ENCODE assay signal across 25 mouse cellular contexts in the genomic region with DNA sequence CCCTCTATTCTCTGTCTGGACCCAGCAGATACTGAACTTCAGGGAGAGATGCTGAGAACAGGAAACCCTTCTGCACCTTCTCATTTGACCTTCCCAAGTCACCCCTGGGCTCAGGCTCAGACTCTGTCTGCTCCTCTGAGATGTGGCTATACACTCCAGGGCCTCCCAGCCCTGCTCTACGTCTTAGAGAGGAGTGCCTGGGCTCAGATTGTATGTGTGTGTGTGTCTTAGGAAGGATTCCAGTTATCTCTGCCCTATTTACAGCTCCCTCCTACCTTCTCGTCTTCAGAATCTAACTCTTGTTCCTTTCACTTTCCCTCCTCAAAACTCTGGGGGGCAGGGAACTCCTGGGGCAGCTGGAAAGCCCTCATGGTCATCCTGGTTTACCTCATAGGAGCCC. TPM values are rescaled to one million over a fixed set of nuclear protein-coding genes. Genes with fewer than 3 reads are reported as not detected.
A peak's percentile ranks its signal among the peaks of the same experiment; 100 is the strongest.
DNase-seq lines count a peak whose midpoint lies in the region; ATAC-seq and TF ChIP-seq lines count a peak whose summit lies in the region.
"Had no signal": no experiment of that assay in that cellular context is flagged by ENCODE, and none has a peak within 500 bp of the region (broad histone marks: within the 10 kb centered on the region; RNA-seq: fewer than 3 reads in every experiment).

No protein-coding gene starts in this region.

- no peak for TF ChIP-seq POLR2A in cerebellum, adult 2 months (IDR thresholded peaks at IDR 0.05; ENCODE audit: borderline replicate concordance, insufficient read depth, low read length)

- intact Hi-C loops in heart, postnatal 25 days (cut with DNase I) = no loop called here

- no peaks in the 10 kb centered on the region for H3K36me3 ChIP-seq in intestine, embryonic 14.5 days (ENCODE audit: control insufficient read depth, insufficient read depth, low read length)
- no peaks in the 10 kb centered on the region for H3K36me3 ChIP-seq in limb, embryonic 12.5 days
- no peaks in the 10 kb centered on the region for H3K36me3 ChIP-seq in stomach, postnatal 0 days (ENCODE audit: control insufficient read depth, insufficient read depth, low read length)
- H3K36me3 ChIP-seq: heart, embryonic 12.5 days; hindbrain, embryonic 12.5 days; liver, embryonic 13.5 days; midbrain, embryonic 12.5 days; neural tube, embryonic 13.5 days had no signal

- no peak for TF ChIP-seq EP300 in stomach, postnatal 0 days (optimal IDR thresholded peaks at IDR 0.05)

- no peak for ATAC-seq in intestine, embryonic 14.5 days (replicated peaks; ENCODE audit: low FRiP score, low TSS enrichment, low read depth)
- ATAC-seq in limb, embryonic 12.5 days (ENCODE audit: insufficient number of reproducible peaks, insufficient read depth, low FRiP score, low TSS enrichment, low read depth) = no peak
- ATAC-seq in stomach, postnatal 0 days (ENCODE audit: low FRiP score, low TSS enrichment) = no peak
- ATAC-seq: forebrain, embryonic 14.5 days had no signal

- H3K4me2 ChIP-seq in intestine, embryonic 14.5 days (ENCODE audit: low read length) = 0 out of 2 replicates have a peak overlapping the region, but pooled peaks have one; percentile 0
- no peak overlapping the region for H3K4me2 ChIP-seq in limb, embryonic 12.5 days
- peak overlapping the region; percentile 42 for H3K4me2 ChIP-seq in stomach, postnatal 0 days (replicated peaks; ENCODE audit: low read depth)
- H3K4me2 ChIP-seq: heart, embryonic 12.5 days; hindbrain, embryonic 12.5 days; liver, embryonic 13.5 days; lung, embryonic 14.5 days; midbrain, embryonic 12.5 days; neural tube, embryonic 13.5 days had no signal

- no peak for TF ChIP-seq CTCF in stomach, postnatal 0 days (IDR thresholded peaks at IDR 0.05; ENCODE audit: low read depth)
- TF ChIP-seq CTCF in cerebellum, adult 2 months (IDR thresholded peaks at IDR 0.05; ENCODE audit: borderline replicate concordance, insufficient read depth, low read depth, low read length) = no peak

- H3K27me3 ChIP-seq in intestine, embryonic 14.5 days (replicated peaks; ENCODE audit: control insufficient read depth, insufficient read depth, low read length) = no peaks in the 10 kb centered on the region
- H3K27me3 ChIP-seq in limb, embryonic 12.5 days = no peaks in the 10 kb centered on the region
- no peaks in the 10 kb centered on the region for H3K27me3 ChIP-seq in stomach, postnatal 0 days (ENCODE audit: control insufficient read depth, insufficient read depth, low read length)
- H3K27me3 ChIP-seq in cerebellum, adult 2 months (ENCODE audit: control insufficient read depth, insufficient read depth, low read length) = no peaks in the 10 kb centered on the region
- H3K27me3 ChIP-seq: heart, embryonic 12.5 days; hindbrain, embryonic 12.5 days; liver, embryonic 13.5 days; neural tube, embryonic 13.5 days had no signal

- H3K4me1 ChIP-seq in intestine, embryonic 14.5 days (replicated peaks; ENCODE audit: control insufficient read depth, insufficient read depth, low read length) = no peaks in the 10 kb centered on the region; the same call in 1 of the 2 replicates
- peaks cover 20% of the 10 kb centered on the region for H3K4me1 ChIP-seq in limb, embryonic 12.5 days (replicated peaks)
- no peaks in the 10 kb centered on the region for H3K4me1 ChIP-seq in stomach, postnatal 0 days (replicated peaks; ENCODE audit: control insufficient read depth, insufficient read depth)
- H3K4me1 ChIP-seq in cerebellum, adult 2 months (ENCODE audit: control insufficient read depth, insufficient read depth, low read length) = no peaks in the 10 kb centered on the region
- H3K4me1 ChIP-seq: hindbrain, embryonic 12.5 days; liver, embryonic 13.5 days; midbrain, embryonic 12.5 days; neural tube, embryonic 13.5 days had no signal

- H3K4me3 ChIP-seq in intestine, embryonic 14.5 days (ENCODE audit: low read depth, low read length) = no peak overlapping the region
- H3K4me3 ChIP-seq in limb, embryonic 12.5 days (replicated peaks) = no peak overlapping the region
- H3K4me3 ChIP-seq in stomach, postnatal 0 days (ENCODE audit: low read depth, low read length) = peak overlapping the region; percentile 4; the same call in 1 of the 2 replicates
- no peak overlapping the region for H3K4me3 ChIP-seq in cerebellum, adult 2 months (replicated peaks; ENCODE audit: insufficient read depth, low read depth, low read length)
- H3K4me3 ChIP-seq: heart, embryonic 12.5 days; hindbrain, embryonic 12.5 days; liver, embryonic 13.5 days; midbrain, embryonic 12.5 days; neural tube, embryonic 13.5 days had no signal

- no peak overlapping the region for H3K9ac ChIP-seq in intestine, embryonic 14.5 days (ENCODE audit: low read length)
- no peak overlapping the region for H3K9ac ChIP-seq in limb, embryonic 12.5 days (replicated peaks)
- no peak overlapping the region; the same call in 1 of the 2 replicates for H3K9ac ChIP-seq in stomach, postnatal 0 days (ENCODE audit: low read length)
- H3K9ac ChIP-seq: heart, embryonic 12.5 days; hindbrain, embryonic 12.5 days; liver, embryonic 13.5 days; lung, embryonic 14.5 days; midbrain, embryonic 12.5 days; neural tube, embryonic 13.5 days had no signal

- peak; percentile 34 for DNase-seq in brain, adult 2 months (ENCODE audit: low read depth, low spot score)
- DNase-seq in intestine, embryonic 14.5 days (ENCODE audit: low spot score) = no peak
- no peak for DNase-seq in stomach, postnatal 0 days (ENCODE audit: low spot score)
- DNase-seq in Muller cell, postnatal 12 days (ENCODE audit: inconsistent ontology term) = no peak
- no peak for DNase-seq in heart, postnatal 25 days (ENCODE audit: low spot score)
- no peak for DNase-seq in cerebellum, adult 2 months
- DNase-seq: adrenal gland, postnatal 25 days; cerebellum, adult 11 months; cerebellum, postnatal 36 days; embryo, embryonic 11 days; gastrocnemius, postnatal 14 days; heart, adult 11 months; kidney, adult 8-10 months; kidney, postnatal 10 days; liver, embryonic 13.5 days; lung, embryonic 14.5 days; right cerebral cortex, adult 18-20 months; right cerebral cortex, postnatal 4 days; thymus, postnatal 36 days had no signal

- 25% methylated on average over 2 of the region's 2 CpGs for WGBS in intestine, embryonic 14.5 days
- WGBS in limb, embryonic 12.5 days = 64% methylated on average over 2 of the region's 2 CpGs
- WGBS in stomach, postnatal 0 days = 38% methylated on average over 2 of the region's 2 CpGs
- 71% methylated on average over 2 of the region's 2 CpGs for WGBS in cerebellum, adult 2 months

- no peak overlapping the region for H3K27ac ChIP-seq in intestine, embryonic 14.5 days (ENCODE audit: low read depth)
- H3K27ac ChIP-seq in limb, embryonic 12.5 days = 0 out of 2 replicates have a peak overlapping the region, but pooled peaks have one; percentile 41
- H3K27ac ChIP-seq in stomach, postnatal 0 days (replicated peaks) = no peak overlapping the region
- H3K27ac ChIP-seq in cerebellum, adult 2 months (ENCODE audit: insufficient read depth, low read length) = no peak overlapping the region
- H3K27ac ChIP-seq: hindbrain, embryonic 12.5 days; liver, embryonic 13.5 days; midbrain, embryonic 12.5 days; neural tube, embryonic 13.5 days had no signal

- H3K9me3 ChIP-seq in intestine, embryonic 14.5 days (ENCODE audit: control insufficient read depth, low read length) = no peaks in the 10 kb centered on the region
- H3K9me3 ChIP-seq in limb, embryonic 12.5 days = no peaks in the 10 kb centered on the region
- H3K9me3 ChIP-seq in stomach, postnatal 0 days (ENCODE audit: control insufficient read depth, low read length) = no peaks in the 10 kb centered on the region
- H3K9me3 ChIP-seq: heart, embryonic 12.5 days; hindbrain, embryonic 12.5 days; liver, embryonic 13.5 days; midbrain, embryonic 12.5 days; neural tube, embryonic 13.5 days had no signal

RNA-seq across cellular contexts. Expression of gene Tns4, which starts 0.6 kb away (rescaled TPM):
- 0.70 and 0.84 TPM in 2 replicates for polyA plus RNA-seq in intestine, embryonic 14.5 days (2014; fragmentation: Nextera tagmentation; extraction: Ambion mirVana)
- polyA plus RNA-seq in limb, embryonic 12.5 days (2016; fragmentation: Nextera tagmentation; extraction: Ambion mirVana) = 0.65 and 0.73 TPM in 2 replicates
- polyA plus RNA-seq in stomach, postnatal 0 days (2015; fragmentation: Nextera tagmentation; extraction: Ambion mirVana) = 0.82 and 1.1 TPM in 2 replicates
- total RNA-seq in heart, postnatal 25 days (2021) = under 1 TPM; 0.18 to 0.20 TPM
- polyA plus RNA-seq in cerebellum, adult 2 months (2012; rRNA removed) = 0.18 and 0.25 TPM in 2 replicates

RNA-seq across cellular contexts. Expression of gene Igfbp4, which starts 47.4 kb away (rescaled TPM):
- polyA plus RNA-seq in intestine, embryonic 14.5 days (2014; fragmentation: Nextera tagmentation; extraction: Ambion mirVana) = 467 and 480 TPM in 2 replicates
- 1,037 and 1,115 TPM in 2 replicates for polyA plus RNA-seq in limb, embryonic 12.5 days (2016; fragmentation: Nextera tagmentation; extraction: Ambion mirVana)
- polyA plus RNA-seq in stomach, postnatal 0 days (2015; fragmentation: Nextera tagmentation; extraction: Ambion mirVana) = 228 and 244 TPM in 2 replicates
- 10 to 100 TPM; 87.8 to 99.7 TPM for total RNA-seq in heart, postnatal 25 days (2021)
- 26.2 and 28.6 TPM in 2 replicates for polyA plus RNA-seq in cerebellum, adult 2 months (2012; rRNA removed)
